Mouse (Mus musculus) liver, adult 2 months (tissue): ENCODE data around the gene Spock2. TPM values are rescaled to one million over a fixed set of nuclear protein-coding genes. Genes with fewer than 3 reads are reported as not detected.
"Not testable (repeated sequence)": the region's sequence is repeated elsewhere in the genome, so short reads cannot be mapped to it uniquely, and the experiment has no call there.

Experiments
- DNase-seq: peaks from one replicate; pipeline ENCODE4 v3.0.0-alpha.2; 2011; ENCODE audit warnings: low read depth, low spot score; ENCODE audit errors: extremely low read depth
- H3K27ac ChIP-seq: fragments of 200-500 bp; replicated peaks from 2 replicates; pipeline ENCODE4 v1.5.1; 2012; ENCODE audit warnings: low read depth, mild to moderate bottlenecking, control low read depth, inconsistent platforms, low read length; ENCODE audit not compliant: insufficient read depth
- H3K27me3 ChIP-seq: fragments of 200-500 bp; 2 replicates; pipeline ENCODE4 v1.6.1; 2012; ENCODE audit warnings: mild to moderate bottlenecking, moderate library complexity, low read length, inconsistent platforms; ENCODE audit not compliant: control insufficient read depth, insufficient read depth
- H3K36me3 ChIP-seq: fragments of 200-500 bp; 2 replicates; pipeline ENCODE4 v1.6.1; 2012; ENCODE audit warnings: low read length, inconsistent platforms; ENCODE audit not compliant: control insufficient read depth, insufficient read depth
- H3K4me1 ChIP-seq: fragments of 200-500 bp; 2 replicates; pipeline ENCODE4 v1.6.1; 2011; ENCODE audit warnings: low read length; ENCODE audit not compliant: control insufficient read depth, insufficient read depth
- H3K4me3 ChIP-seq: fragments of 200-500 bp; 2 replicates; pipeline ENCODE4 v1.5.1; 2011; ENCODE audit warnings: low read depth, mild to moderate bottlenecking, control low read depth, low read length, moderate library complexity; ENCODE audit not compliant: insufficient read depth
- H3K79me2 ChIP-seq: fragments of 200-500 bp; 2 replicates; pipeline ENCODE4 v1.6.1; 2012; ENCODE audit warnings: inconsistent platforms, mild to moderate bottlenecking, low read length, moderate library complexity; ENCODE audit not compliant: control insufficient read depth, insufficient read depth
- H3K9ac ChIP-seq: fragments of 200-500 bp; 2 replicates; pipeline ENCODE4 v1.6.1; 2012; ENCODE audit warnings: low read depth, mild to moderate bottlenecking, control low read depth, inconsistent platforms, low read length
- CTCF ChIP-seq: fragments of 200-500 bp; IDR thresholded peaks from 2 replicates; pipeline ENCODE4 v1.5.1; 2011; ENCODE audit warnings: low read depth, low read length, control low read depth
- POLR2A ChIP-seq: fragments of 200-500 bp; IDR thresholded peaks from 2 replicates; pipeline ENCODE4 v1.6.1; 2011; ENCODE audit warnings: low read length, control low read depth; ENCODE audit not compliant: insufficient read depth; ENCODE audit errors: extremely low read depth
- WGBS: fragments of 180-500 bp; shearing (Covaris S2); methylation state at CpG from one replicate; pipeline ENCODE4 v1.1.7; 2018; 5-methylcytosine and 5-hydroxymethylcytosine counted together
- polyA plus RNA-seq: library from polyadenylated mRNA; depleted of rRNA; stranded (reverse); fragments of >200 nt; gene quantifications from 2 replicates; pipeline ENCODE4 v1.2.3, GENCODE M21; 2012
- total RNA-seq: library from RNA; depleted of rRNA; stranded (reverse); fragments of >200 nt; gene quantifications from 2 replicates; pipeline ENCODE4 v1.2.3, GENCODE M21; 2014

Gene Spock2
- total and polyA plus RNA-seq, 2 experiments, result 0.18 to 0.34 TPM

DNA sequence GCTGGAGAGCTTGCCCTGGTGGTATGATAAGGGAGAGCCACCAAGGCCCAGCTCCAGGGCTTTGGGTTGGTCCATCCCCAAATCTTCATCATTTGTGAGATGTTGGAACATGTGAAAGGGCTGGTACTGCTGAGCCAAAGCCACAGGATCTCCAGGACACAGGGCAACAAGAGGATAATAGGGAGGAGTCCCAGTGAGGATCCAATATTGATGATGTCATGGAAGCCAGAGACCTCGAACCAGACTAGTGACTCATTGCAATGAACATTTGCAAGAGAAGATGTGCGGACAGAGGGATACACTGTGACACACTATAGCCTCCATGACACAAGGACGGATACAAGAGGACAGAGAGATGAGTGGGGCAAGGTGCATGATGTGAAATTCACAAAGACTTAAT is 52.1 kb downstream of the Spock2 start:
- no peaks in the 10 kb centered on the region for H3K79me2 ChIP-seq
- H3K9ac ChIP-seq, result no peak overlapping the region
- no peak for TF ChIP-seq CTCF
- TF ChIP-seq POLR2A, result no peak
- no peaks in the 10 kb centered on the region for H3K36me3 ChIP-seq
- no peak overlapping the region for H3K27ac ChIP-seq
- no peaks in the 10 kb centered on the region for H3K4me1 ChIP-seq
- DNase-seq, result no peak
- no peaks in the 10 kb centered on the region for H3K27me3 ChIP-seq
- H3K4me3 ChIP-seq, result no peak overlapping the region
- WGBS, result 84% methylated on average over 3 of the region's 3 CpGs

DNA sequence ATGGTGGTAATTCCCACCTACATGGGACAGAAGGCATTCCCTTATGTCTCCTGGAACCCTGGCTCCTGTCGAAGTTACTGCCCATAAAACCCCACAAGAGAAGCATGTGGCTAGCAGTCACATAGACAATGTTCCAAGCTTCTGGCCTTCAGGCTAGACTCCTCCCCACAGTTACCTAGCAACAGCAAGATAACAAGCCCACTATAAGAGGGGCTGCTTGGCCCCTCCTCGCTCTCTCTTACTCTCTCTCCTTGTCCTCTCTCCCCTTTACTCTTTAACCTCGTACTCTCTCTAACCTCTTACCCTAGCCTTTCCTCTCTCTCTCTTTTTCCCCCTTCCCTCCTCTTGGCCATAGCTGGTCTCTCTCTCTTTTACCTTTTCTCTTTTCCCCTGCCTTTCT is 55.4 kb downstream of the Spock2 start:
- not testable (repeated sequence) for H3K9ac ChIP-seq, DNase-seq, H3K4me1 ChIP-seq, H3K27ac ChIP-seq, H3K4me3 ChIP-seq, H3K79me2 ChIP-seq, H3K36me3 ChIP-seq, H3K27me3 ChIP-seq
- 85% methylated on average over 3 of the region's 3 CpGs for whole genome bisulfite sequencing

DNA sequence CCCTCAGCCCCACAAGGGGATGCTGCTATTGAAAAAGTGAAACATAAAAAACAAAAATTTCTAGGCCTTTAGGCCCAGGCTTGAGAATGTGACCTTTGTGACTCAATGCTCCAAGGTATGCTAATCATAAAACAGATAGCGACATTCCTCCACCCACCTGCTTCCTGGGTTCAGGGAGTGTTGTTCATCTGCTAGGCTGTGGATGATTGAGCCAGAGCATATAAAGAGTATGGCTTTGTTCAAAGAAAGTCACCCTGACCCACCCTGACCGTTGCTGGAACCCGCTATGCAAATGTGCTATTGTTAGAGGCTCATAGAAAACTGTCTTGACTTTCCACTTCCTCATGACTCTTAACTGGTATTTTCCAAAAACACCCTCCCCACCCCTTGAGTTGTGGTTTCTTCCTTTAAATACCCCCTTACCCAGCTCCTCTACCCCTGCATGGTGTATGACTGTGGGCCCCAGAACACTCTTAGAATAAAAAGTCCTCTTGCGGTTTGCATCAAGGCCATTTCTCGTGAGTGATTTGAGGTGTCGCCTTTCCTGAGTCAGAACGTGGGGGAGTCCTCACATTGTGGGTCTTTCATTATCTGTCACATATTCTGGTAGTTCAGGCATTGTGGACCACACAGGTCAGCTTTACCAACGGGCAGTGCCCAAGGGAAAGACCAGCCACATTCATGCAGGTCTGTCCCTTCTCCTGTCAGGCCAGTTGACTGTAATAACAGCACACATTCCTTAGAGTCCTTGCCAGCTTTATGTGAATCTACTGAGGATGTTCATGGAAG is 56.4 kb downstream of the Spock2 start:
- not testable (repeated sequence) for H3K9ac ChIP-seq, H3K4me1 ChIP-seq, H3K4me3 ChIP-seq, H3K79me2 ChIP-seq, H3K27me3 ChIP-seq, DNase-seq, H3K27ac ChIP-seq, H3K36me3 ChIP-seq
- WGBS, result 87% methylated on average over 8 of the region's 8 CpGs

DNA sequence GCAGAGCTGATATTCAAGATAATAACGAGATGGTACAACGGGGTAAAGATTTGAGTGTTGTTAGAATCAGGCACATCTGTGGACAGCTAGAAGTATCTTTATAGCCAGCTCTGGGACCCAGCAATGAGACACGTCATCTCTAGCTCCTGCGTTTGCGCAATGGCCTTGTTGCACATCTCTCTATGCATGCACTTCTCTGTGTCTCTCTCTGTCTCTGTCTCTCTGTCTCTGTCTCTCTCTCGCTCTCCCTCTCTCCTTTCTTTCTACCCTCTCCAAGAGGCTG is 56.9 kb downstream of the Spock2 start:
- Histone ChIP-seq H3K79me2 (no peaks in the 10 kb centered on the region), H3K4me3 (no peak overlapping the region), H3K9ac (no peak overlapping the region), H3K36me3 (no peaks in the 10 kb centered on the region), H3K4me1 (no peaks in the 10 kb centered on the region), H3K27me3 (no peaks in the 10 kb centered on the region), H3K27ac (no peak overlapping the region)
- TF ChIP-seq CTCF (no peak), POLR2A (no peak)
- WGBS, result 81% methylated on average over 6 of the region's 6 CpGs
- DNase-seq, result no peak

DNA sequence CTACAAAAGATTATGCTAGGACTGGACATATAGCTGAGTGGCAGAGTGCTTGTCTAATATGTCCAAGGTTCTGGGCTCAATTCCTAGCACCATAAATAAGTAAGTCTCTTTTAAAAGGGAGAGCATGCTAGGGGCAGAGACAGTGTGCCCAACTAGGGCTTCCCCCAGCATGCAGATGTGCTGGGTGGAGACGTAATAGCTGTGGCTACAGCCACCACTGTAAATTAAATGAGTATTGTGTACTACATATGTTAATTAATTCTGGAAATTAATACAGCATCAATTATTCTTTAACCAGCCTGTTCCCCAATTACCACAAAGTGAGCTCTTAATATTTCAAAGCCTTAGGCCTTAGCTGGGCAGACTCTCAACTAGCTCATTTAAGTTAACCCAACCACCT is 58.9 kb downstream of the Spock2 start:
- no peak overlapping the region for H3K4me3 ChIP-seq
- H3K36me3 ChIP-seq, result no peaks in the 10 kb centered on the region
- H3K79me2 ChIP-seq, result no peaks in the 10 kb centered on the region
- TF ChIP-seq CTCF (no peak), POLR2A (no peak)
- H3K27me3 ChIP-seq, result no peaks in the 10 kb centered on the region
- H3K4me1 ChIP-seq, result no peaks in the 10 kb centered on the region
- no peak overlapping the region for H3K9ac ChIP-seq
- WGBS, result 92% methylated on average over 1 of the region's 1 CpGs
- DNase-seq, result no peak
- no peak overlapping the region for H3K27ac ChIP-seq

DNA sequence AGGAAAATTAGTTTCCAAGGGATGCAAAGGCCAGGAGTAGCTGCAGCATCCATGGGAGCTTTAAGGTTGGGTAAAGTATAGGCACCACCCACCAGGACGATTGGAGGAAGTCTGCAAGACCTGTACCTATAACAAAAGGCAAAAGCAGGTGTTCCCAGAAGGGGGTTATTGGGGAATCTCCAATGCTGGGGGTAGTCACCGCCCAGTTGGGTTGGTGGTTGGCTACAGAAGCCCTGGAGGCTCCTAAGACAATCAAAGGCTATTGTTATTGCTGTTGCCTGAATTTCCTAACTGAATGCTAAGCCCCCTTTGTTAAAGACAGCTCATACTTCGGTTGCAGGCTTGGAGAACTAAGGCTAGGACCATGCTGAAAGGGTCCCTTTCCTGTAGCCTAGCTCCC is 60.0 kb downstream of the Spock2 start:
- TF ChIP-seq CTCF (no peak), POLR2A (no peak)

More for the DNA sequence above, 60.0 kb downstream of the Spock2 start:
- Histone ChIP-seq H3K27ac (no peak overlapping the region), H3K27me3 (no peaks in the 10 kb centered on the region), H3K4me3 (no peak overlapping the region), H3K79me2 (no peaks in the 10 kb centered on the region), H3K36me3 (no peaks in the 10 kb centered on the region), H3K4me1 (no peaks in the 10 kb centered on the region), H3K9ac (no peak overlapping the region)
- 46% methylated on average over 3 of the region's 3 CpGs for WGBS
- no peak for DNase-seq
